Mouse (Mus musculus) heart, postnatal 0 days (tissue): Measurements from ENCODE around the gene Ghr.

Experiments used
- CTCF ChIP-seq: IDR thresholded peaks from 2 replicates; pipeline ENCODE4 v1.5.1; 2016; ENCODE audit warnings: antibody characterized with exemption, control low read depth, low read depth
- EP300 ChIP-seq: IDR thresholded peaks from 2 replicates; pipeline ENCODE4 v1.6.1; 2016; ENCODE audit warnings: antibody characterized with exemption, low read depth

DNA sequence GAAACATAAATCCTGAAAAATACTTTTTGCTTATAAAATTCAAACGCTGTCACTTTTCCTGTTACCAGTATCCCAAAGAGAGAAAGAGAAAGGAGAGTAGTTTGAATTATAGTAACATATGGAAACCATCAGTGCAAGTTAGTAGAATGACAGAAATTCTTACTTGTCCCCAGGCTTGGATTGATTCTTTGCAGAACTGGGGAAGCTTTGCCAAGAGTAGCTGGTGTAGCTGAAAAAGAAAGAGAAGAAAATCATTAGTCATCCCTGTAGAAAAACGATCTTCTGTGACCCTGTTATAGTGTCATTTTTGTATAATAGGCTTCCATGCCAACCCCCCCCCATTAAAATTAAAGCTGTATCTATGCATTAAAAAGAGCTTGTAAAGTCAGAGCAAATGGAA lies 194.8 kb downstream of the Ghr start:
- TF ChIP-seq CTCF (no peak), EP300 (no peak)
